Mouse (Mus musculus): Measurements from ENCODE around the gene Rpl10a. TPM values are rescaled to one million over a fixed set of nuclear protein-coding genes. Genes with fewer than 3 reads are reported as not detected.

Gene Rpl10a
- polyA plus RNA-seq, 1 experiment from 2014 or later = 307 TPM

DNA sequence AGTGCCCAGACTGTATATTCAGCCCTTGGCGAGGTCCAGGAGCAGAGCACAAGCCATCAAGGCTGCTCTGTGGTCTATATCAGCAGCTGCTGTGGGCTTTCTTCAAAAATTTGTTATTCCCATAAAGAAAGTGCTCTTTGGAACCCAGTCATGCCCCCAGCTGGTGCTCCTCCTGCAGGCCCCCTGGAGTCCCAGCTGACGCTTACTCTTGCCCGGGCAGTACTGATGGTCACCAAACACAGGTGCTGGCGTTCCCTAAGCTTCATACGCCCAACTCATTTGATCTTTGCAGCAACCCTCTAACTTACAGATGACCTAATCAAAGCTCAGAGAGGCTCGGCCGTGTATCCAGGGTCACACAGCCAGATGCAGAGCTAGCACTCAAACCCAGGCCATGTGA lies 9.3 kb downstream of the Rpl10a start:
- no peak overlapping the region for H3K9ac ChIP-seq
- no peak overlapping the region for H3K27ac ChIP-seq
- H3K4me3 ChIP-seq = no peak overlapping the region
- no peaks in the 10 kb centered on the region for H3K9me3 ChIP-seq
- 91% methylated on average over 7 of the region's 7 CpGs for WGBS
- no peak for ATAC-seq (replicated peaks)
- H3K27me3 ChIP-seq (replicated peaks) = no peaks in the 10 kb centered on the region; the same call in 1 of the 2 replicates
- H3K36me3 ChIP-seq (replicated peaks) = no peaks in the 10 kb centered on the region
- H3K4me1 ChIP-seq = peaks cover 11% of the 10 kb centered on the region
- H3K4me2 ChIP-seq = no peak overlapping the region

DNA sequence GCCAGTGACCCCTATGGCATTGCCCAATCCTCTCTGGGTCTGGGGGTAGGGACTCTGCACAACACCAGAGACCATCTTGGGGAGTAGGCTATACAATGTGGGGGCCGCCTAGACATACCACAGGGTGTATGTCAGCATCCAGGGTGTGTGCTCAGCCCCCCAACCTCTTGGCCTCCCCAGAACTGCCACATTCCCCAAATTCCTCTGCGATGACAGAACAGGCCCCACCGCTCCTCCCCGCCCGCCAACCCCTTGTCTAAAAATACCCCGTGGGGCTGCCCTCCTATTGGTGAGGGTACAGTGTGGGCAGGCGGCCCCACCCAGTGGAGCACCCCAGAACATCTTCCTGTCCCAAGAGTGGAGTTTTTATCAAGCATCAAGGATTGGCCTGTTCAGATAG lies 12.3 kb downstream of the Rpl10a start:
- Histone ChIP-seq H3K9me3 (no peaks in the 10 kb centered on the region), H3K27me3 (replicated peaks) (no peaks in the 10 kb centered on the region; the same call in 1 of the 2 replicates), H3K27ac (no peak overlapping the region), H3K36me3 (replicated peaks) (no peaks in the 10 kb centered on the region), H3K4me1 (peaks cover 14% of the 10 kb centered on the region), H3K4me3 (no peak overlapping the region), H3K9ac (no peak overlapping the region; the same call in 1 of the 2 replicates), H3K4me2 (peak overlapping the region; percentile 55)
- peak; percentile 43 for ATAC-seq (replicated peaks)
- WGBS = 87% methylated on average over 7 of the region's 7 CpGs

DNA sequence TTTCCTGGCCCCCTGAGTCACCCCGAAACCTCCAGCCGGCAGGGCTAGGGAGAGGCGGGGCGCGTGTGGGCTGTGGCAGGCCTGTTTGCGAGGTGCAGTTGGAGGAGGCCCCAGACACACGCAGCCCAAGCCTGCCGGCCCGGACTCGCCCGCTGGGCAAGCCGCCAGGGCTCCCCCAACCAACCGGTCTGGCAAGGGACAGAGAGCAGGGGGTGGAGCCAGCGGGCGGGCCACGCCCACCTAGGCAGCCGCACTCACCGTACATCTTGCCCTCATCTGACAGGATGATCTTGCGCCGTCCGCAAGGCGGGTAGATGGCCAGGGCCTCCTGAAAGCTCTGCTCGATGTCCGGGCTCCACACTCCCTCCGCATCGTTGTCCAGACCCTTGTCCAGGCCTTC lies 12.8 kb downstream of the Rpl10a start:
- Histone ChIP-seq H3K4me2 (peak overlapping the region; percentile 55), H3K36me3 (replicated peaks) (no peaks in the 10 kb centered on the region), H3K27me3 (replicated peaks) (no peaks in the 10 kb centered on the region; the same call in 1 of the 2 replicates), H3K4me3 (peak overlapping the region; percentile 26), H3K9ac (peak overlapping the region; percentile 29), H3K9me3 (no peaks in the 10 kb centered on the region), H3K4me1 (peaks cover 20% of the 10 kb centered on the region), H3K27ac (no peak overlapping the region)
- 8% methylated on average over 26 of the region's 26 CpGs for WGBS
- ATAC-seq (replicated peaks) = peak; percentile 66

DNA sequence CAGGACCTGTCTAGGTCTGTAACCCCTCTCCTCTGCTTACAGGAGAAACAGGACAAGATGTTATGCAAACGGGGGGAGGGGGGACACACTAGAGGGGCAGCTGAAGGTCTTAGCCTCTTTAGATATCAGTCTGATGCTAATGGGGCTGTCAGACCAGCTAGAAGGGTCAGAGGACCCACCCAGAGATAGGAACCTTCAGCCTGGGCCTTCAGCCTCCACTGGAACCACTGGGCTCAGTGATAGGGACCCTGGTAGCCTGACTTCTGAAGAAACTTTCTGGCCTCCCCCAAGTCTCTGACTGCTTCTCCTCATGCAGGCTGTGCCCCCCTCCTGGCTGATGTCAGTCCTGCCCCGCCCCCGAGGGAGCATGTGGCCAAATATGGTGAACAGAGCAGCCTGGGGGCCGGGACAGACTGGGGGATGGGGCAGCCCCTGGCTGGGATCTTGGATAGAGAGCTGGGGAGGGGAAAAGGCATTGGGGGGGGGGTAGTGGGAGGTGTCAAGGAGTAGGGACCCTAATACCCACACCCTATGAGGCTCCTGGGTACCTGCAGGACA lies 15.9 kb downstream of the Rpl10a start:
- no peak overlapping the region for H3K4me2 ChIP-seq
- 39% methylated on average over 4 of the region's 4 CpGs for whole genome bisulfite sequencing
- H3K36me3 ChIP-seq (replicated peaks) = no peaks in the 10 kb centered on the region
- peaks cover 20% of the 10 kb centered on the region for H3K4me1 ChIP-seq
- H3K9ac ChIP-seq = no peak overlapping the region
- H3K27me3 ChIP-seq (replicated peaks) = peaks cover 4% of the 10 kb centered on the region; the same call in 1 of the 2 replicates
- no peak for ATAC-seq (replicated peaks)
- no peaks in the 10 kb centered on the region for H3K9me3 ChIP-seq
- H3K4me3 ChIP-seq = no peak overlapping the region
- no peak overlapping the region for H3K27ac ChIP-seq

DNA sequence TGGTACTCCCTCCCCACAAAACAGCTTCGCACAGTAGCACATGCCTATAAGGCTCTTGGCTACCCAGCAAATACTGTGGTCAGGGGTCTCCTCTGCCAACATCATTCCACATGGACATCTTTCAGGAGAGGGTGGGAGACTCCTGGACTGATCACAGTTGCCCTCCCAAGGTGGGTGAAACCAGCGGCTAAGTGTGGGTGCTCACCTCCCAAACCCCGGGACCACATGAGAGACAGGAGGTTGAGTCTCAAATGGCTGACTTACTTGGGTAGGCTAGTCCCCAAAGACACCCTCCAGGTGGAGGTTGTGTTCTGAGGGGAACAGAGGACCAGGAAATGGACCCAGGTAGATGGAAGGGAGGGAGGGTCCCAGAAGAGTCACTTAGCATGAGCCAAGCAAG lies 16.4 kb downstream of the Rpl10a start:
- no peaks in the 10 kb centered on the region for H3K9me3 ChIP-seq
- peaks cover 4% of the 10 kb centered on the region; the same call in 1 of the 2 replicates for H3K27me3 ChIP-seq (replicated peaks)
- H3K4me2 ChIP-seq = no peak overlapping the region
- no peak overlapping the region for H3K4me3 ChIP-seq
- WGBS = 65% methylated on average over 3 of the region's 3 CpGs
- H3K36me3 ChIP-seq (replicated peaks) = no peaks in the 10 kb centered on the region
- ATAC-seq (replicated peaks) = no peak
- H3K9ac ChIP-seq = no peak overlapping the region
- H3K27ac ChIP-seq = no peak overlapping the region
- peaks cover 21% of the 10 kb centered on the region for H3K4me1 ChIP-seq

DNA sequence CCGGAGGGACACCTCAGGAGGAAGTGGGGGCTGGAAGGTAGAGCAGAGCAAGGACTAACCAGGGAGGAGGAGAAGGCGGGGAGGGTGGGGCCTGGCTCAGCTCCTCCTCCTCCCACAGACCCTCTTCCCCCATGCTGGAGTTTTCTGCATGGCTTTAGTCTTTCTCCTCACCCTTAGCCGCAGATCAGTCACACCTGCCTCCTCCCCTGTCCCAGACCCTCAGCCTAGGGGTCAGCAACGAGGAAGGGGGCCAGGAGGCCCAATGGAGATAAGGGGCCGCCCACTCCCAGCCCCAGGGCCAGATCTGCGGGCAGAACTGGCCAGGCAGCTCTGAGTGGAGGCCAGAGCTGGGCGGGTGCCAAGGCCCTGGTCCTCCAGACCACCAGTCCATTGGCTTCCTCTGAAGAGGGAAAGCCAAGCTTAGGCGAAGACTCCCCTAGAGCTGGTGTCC lies 17.0 kb downstream of the Rpl10a start:
- WGBS = 16% methylated on average over 8 of the region's 8 CpGs
- H3K9ac ChIP-seq = no peak overlapping the region
- H3K9me3 ChIP-seq = no peaks in the 10 kb centered on the region
- H3K36me3 ChIP-seq (replicated peaks) = no peaks in the 10 kb centered on the region
- H3K4me3 ChIP-seq = no peak overlapping the region
- H3K4me2 ChIP-seq = no peak overlapping the region
- no peak overlapping the region for H3K27ac ChIP-seq
- H3K27me3 ChIP-seq (replicated peaks) = peaks cover 4% of the 10 kb centered on the region; the same call in 1 of the 2 replicates
- ATAC-seq (replicated peaks) = no peak
- peaks cover 27% of the 10 kb centered on the region for H3K4me1 ChIP-seq

DNA sequence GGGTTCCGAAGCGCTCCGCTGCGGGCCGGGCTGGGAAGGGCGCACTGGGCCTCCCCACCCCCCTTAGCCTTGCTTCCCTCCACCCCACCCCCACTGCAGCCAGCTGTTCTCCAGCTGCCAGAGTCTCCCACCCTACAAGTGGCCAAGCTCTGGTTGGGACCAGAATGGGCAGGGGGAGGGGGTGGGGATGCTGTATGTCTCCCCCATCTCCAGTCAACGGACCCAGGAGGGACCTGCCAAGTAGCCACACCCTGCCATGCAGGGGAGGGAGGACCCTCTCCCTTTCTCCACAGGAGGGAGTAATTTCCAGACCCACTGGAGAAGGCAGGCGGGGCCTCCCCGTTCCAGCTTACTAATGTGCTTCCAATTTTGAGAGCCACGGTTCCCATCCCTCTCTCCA lies 17.6 kb downstream of the Rpl10a start:
- H3K27ac ChIP-seq = no peak overlapping the region
- H3K4me1 ChIP-seq = peaks cover 30% of the 10 kb centered on the region
- H3K9ac ChIP-seq = no peak overlapping the region
- no peak for ATAC-seq (replicated peaks)
- H3K36me3 ChIP-seq (replicated peaks) = no peaks in the 10 kb centered on the region
- H3K4me3 ChIP-seq = no peak overlapping the region
- peaks cover 4% of the 10 kb centered on the region for H3K27me3 ChIP-seq (replicated peaks)
- WGBS = 12% methylated on average over 10 of the region's 10 CpGs
- H3K4me2 ChIP-seq = no peak overlapping the region; the same call in 1 of the 2 replicates
- no peaks in the 10 kb centered on the region for H3K9me3 ChIP-seq

DNA sequence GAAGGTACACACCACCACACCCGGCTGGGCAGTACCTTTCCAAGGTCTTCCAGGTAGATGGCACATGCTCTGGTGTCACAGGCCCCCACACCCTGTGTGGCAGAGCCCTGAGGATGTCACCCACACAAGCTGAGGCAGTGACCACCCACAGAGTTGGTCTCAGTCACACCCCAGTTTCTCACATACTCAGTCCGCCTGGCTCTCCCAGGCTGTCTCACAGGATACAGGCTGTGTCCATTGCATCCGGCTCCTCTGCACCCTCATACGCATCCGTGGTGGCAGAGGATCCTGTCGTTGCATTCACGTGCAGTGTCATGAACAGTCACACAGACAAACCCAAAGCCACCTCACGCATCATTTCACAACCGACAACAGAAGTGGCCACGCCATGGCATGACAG lies 19.1 kb downstream of the Rpl10a start:
- Histone ChIP-seq H3K4me1 (peaks cover 31% of the 10 kb centered on the region), H3K27ac (no peak overlapping the region), H3K4me3 (no peak overlapping the region), H3K36me3 (replicated peaks) (no peaks in the 10 kb centered on the region), H3K9ac (no peak overlapping the region), H3K9me3 (no peaks in the 10 kb centered on the region), H3K4me2 (no peak overlapping the region), H3K27me3 (replicated peaks) (peaks cover 14% of the 10 kb centered on the region)
- WGBS = 77% methylated on average over 10 of the region's 10 CpGs
- no peak for ATAC-seq (replicated peaks)

DNA sequence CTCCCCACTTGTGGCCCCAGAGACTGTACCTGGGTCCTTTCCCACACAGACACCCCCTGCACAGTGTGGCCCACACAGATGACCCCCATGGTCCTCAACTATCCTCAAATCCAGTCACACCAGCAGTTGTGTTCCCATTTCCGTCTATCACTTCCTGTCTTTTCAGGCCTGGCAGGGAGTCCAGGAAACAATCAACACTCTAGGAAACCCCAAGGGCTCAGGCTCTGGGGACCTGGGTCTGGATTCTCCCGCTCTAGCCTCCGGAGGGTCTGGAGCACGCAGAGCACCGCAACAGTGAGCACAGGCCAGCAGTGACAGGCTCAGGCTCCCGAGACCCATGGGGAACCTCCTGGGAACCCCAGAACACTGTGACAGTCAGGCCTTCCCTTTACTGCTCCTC lies 19.9 kb downstream of the Rpl10a start:
- Histone ChIP-seq H3K27me3 (replicated peaks) (peaks cover 19% of the 10 kb centered on the region), H3K4me1 (peaks cover 31% of the 10 kb centered on the region), H3K4me2 (no peak overlapping the region)

DNA sequence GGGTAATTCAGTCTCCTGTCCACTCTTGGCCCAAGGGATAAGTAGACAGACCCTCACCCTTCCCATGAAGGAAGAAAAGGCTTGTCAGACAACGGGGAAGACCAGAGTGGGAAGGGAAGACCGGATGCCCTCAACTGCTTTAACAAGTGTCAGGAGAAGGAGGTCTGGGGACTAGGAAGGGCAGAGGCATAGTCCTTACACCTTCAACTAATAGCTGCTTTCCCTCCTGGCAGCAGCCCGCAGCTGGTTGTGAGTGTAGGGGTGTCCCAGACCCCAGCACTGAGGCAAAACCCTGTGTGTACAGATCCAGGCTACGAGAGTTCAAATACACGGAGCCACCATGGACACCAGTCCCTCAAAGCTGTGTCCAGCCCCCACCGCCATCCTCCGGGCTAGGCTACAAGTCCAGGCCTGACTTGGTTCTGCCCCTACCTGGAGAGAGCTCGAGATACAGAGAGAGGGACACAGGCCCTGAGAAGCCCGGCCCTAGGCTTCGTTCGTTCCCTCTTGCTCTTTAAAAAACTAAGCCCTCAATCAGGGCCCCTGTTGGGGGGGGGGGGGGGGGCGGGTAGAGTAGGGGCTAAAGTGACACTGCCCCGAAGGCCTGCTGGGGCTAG lies 21.1 kb downstream of the Rpl10a start:
- no peaks in the 10 kb centered on the region for H3K9me3 ChIP-seq
- H3K4me3 ChIP-seq = peak overlapping the region; percentile 51
- 14% methylated on average over 13 of the region's 13 CpGs for WGBS
- H3K36me3 ChIP-seq (replicated peaks) = no peaks in the 10 kb centered on the region
- peaks cover 19% of the 10 kb centered on the region for H3K27me3 ChIP-seq (replicated peaks)
- no peak for ATAC-seq (replicated peaks)
- peaks cover 31% of the 10 kb centered on the region for H3K4me1 ChIP-seq
- no peak overlapping the region for H3K27ac ChIP-seq
- peak overlapping the region; percentile 94 for H3K4me2 ChIP-seq
- H3K9ac ChIP-seq = peak overlapping the region; percentile 44

More for the DNA sequence above, 19.9 kb downstream of the Rpl10a start:
- H3K4me3 ChIP-seq = no peak overlapping the region
- no peaks in the 10 kb centered on the region for H3K36me3 ChIP-seq (replicated peaks)
- no peaks in the 10 kb centered on the region for H3K9me3 ChIP-seq
- H3K27ac ChIP-seq = no peak overlapping the region
- no peak overlapping the region for H3K9ac ChIP-seq
- ATAC-seq (replicated peaks) = no peak
- 64% methylated on average over 6 of the region's 6 CpGs for WGBS

DNA sequence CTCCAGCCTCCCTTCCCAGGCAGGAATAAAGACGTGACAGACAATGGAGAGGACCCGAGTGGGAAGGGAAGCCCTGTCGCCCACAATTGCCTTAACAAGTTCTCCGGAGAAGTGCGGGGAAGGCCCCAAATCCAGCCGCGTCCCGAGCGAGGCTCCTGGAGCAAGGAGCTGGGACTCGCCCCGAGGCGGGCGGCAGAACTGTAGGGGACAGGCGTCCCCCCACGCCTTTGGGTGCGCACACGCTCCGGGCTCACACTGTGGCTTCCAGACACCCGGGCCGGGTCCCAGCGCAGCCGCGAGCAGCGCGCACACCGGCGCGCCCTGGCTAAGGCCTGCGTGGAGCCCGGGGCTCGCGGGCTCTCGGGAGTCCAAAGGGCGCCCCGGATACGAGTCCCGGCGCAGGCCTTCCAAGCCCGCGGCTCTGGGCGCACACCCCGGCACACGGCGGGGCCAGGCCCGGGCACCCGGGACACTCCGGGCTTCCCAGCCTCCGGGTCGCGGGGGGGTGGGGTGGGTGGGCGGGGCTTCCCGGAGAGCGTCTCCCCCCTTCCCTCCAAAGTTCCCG lies 21.7 kb downstream of the Rpl10a start:
- WGBS = 0% methylated on average over 40 of the region's 54 CpGs

DNA sequence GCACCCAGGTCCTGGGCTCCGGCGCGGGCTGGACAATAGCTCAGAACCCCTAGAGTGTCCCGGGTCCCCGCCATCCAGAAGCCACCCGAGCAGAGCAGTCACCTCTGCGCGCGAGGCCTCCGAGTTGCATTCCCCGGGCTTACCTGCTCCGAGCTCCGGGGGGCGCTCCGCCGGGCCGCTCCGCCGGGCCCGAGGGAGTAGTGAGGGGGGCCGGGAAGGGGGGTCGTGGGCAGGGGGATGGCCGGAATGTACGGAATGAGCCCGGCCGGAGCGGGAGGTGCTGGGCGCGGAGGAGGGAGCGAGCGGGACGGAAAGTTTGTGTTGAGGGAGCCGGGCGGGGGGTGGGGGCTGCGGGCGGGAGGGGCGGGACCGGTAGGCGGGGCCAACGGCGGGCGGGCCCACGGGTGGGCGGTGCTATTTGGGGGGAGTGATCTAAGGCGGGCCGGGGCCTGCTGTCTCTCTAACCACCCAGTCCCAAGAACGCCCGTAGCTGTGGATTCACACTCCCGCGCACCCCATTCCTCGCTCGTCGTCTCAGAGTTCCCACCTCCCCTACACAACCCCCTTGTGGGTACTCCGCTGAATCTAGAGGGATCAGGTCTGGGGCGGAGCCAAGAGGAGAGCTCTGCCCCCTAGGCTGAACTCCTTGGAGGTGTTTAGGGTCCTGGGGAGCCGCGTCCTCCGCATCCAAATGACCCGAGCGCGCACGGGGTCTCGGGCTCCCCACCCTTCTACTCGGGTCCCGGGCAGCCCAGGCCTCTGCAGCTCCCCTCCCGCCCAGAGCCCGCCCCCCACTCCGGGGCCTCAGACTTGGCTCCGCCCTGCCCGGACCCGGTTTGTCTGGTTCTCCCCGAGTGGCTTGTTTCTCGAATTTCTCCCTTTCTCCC lies 22.4 kb downstream of the Rpl10a start, which contains the start of gene Tead3:
Gene Tead3 (minus strand): TSS at position 352 of the 887 bp plus-strand sequence.
- Histone ChIP-seq H3K4me3 (peak within 1 kb of the TSS; percentile 51), H3K27ac (peak within 1 kb of the TSS; percentile 36), H3K4me2 (peak within 1 kb of the TSS; percentile 94), H3K36me3 (replicated peaks) (no peaks in the 10 kb centered on the region), H3K9ac (peak within 1 kb of the TSS; percentile 44), H3K27me3 (replicated peaks) (peaks cover 19% of the 10 kb centered on the region), H3K4me1 (peaks cover 26% of the 10 kb centered on the region), H3K9me3 (no peaks in the 10 kb centered on the region)
- peak; percentile 79 for ATAC-seq (replicated peaks)
- WGBS = under 1% methylated on average over 72 of the region's 73 CpGs

More for the DNA sequence above, 21.7 kb downstream of the Rpl10a start:
- Histone ChIP-seq H3K27ac (peak overlapping the region; percentile 36), H3K4me3 (peak overlapping the region; percentile 51), H3K9ac (peak overlapping the region; percentile 44), H3K4me2 (peak overlapping the region; percentile 94), H3K27me3 (replicated peaks) (peaks cover 19% of the 10 kb centered on the region), H3K36me3 (replicated peaks) (no peaks in the 10 kb centered on the region), H3K4me1 (peaks cover 31% of the 10 kb centered on the region), H3K9me3 (no peaks in the 10 kb centered on the region)
- ATAC-seq (replicated peaks) = peak; percentile 38; the same call in 1 of the 2 replicates
